Mouse (Mus musculus) heart, adult 2 months (tissue): ENCODE measurements around the gene Mab21l3.

Experiments used
- CTCF ChIP-seq: fragments of 200-600 bp; IDR thresholded peaks from 2 replicates; pipeline ENCODE4 v1.8.1; 2022; ENCODE audit warnings: antibody characterized with exemption, mild to moderate bottlenecking, moderate library complexity
- POLR2A ChIP-seq: fragments of 200-500 bp; IDR thresholded peaks from 2 replicates; pipeline ENCODE4 v1.6.1; 2011; ENCODE audit warnings: mild to moderate bottlenecking, low read depth, low read length, control low read depth; ENCODE audit not compliant: insufficient read depth

DNA sequence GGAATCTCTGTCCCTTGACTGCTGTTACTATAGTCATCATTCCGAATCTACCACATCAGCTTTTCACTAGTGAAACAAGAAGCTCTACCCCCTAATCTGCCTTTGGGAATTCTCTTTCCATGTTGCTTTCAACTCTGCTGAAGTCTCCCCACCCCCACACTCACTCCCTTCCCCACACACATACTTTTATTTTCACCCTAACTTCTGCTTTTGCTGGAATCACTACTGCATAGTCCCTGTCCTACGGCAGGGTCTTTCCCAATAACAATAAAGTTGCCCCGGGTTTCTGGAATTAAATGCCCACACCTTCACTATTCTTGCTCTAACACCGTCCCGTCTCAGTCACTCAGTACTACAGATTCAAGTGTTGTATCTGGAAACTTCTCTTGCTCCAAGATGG, 12.2 kb downstream of the Mab21l3 start:
- TF ChIP-seq CTCF: no peak
- TF ChIP-seq POLR2A: no peak
